Mouse (Mus musculus) cerebellum, adult (tissue): Measurements from ENCODE around the gene Dnajc5.
"Not testable (repeated sequence)": the region's sequence is repeated elsewhere in the genome, so short reads cannot be mapped to it uniquely, and the experiment has no call there.

Experiments
- ATAC-seq: cut with Nextera tagmentation; 2 replicates; pipeline ENCODE4 v1.9.2; 2017; ENCODE audit warnings: mild to moderate bottlenecking, moderate library complexity, mixed read lengths; ENCODE audit not compliant: insufficient number of reproducible peaks, low FRiP score, low TSS enrichment

Dnajc5 gene

GRCm38 (mm10) chr2:181520118-181520935 lies at the start of gene Dnajc5:
Gene Dnajc5, plus strand, starts transcription at chr2:181520485.
- ATAC-seq, result peak; percentile 98

DNA sequence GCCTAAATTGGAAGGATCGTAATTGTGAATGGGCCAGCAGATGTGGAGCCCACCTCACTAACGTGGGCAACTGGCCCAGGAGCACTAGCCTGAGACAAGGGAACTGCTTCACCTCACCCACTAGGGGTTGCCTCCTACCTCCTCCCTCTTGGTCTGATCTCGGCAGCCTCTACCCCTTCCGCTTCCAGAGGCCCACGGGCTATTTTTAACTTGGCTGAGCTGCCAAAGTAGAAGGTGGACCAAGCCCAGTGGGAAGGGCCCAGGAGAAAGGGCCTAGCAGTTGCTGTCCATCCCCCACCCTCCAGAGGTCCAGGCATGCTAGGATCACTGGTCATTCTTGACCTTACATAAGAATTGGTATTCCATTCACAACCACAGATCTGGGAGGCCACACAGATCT lies 49.0 kb upstream of the Dnajc5 start:
- ATAC-seq, result peak; percentile 26; the same call in 1 of the 2 replicates

DNA sequence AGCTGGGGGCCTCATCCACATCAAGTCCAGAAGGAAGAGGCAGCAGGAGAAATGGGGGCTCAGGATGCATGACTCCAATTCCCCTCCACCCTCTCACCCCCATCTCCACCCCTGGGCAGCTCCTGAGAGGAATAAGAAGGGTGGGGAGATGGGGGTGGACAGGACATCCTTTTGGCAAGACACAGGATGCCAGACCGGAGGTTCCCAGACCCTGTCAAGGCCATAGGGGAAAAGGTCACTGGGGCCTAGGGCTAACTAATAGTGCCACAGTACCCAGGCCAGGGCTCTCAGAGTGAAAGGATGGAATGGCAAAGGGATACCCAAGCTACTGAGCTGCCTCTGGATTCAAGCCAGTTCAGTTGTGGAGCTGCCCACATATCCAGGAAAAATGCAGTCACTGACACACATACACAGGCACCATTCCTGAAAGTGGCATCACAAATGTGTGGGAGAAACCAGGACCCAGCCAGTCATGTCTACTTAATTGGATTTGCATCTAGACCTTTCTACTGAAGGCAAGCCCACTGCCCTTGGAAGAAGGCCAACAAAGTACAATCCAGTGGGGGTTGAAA lies 47.9 kb upstream of the Dnajc5 start:
- ATAC-seq, result no peak

- ATAC-seq, result no peak
Observed at GRCm38 (mm10) chr2:181483120-181483519, 37.2 kb upstream of the Dnajc5 start.

DNA sequence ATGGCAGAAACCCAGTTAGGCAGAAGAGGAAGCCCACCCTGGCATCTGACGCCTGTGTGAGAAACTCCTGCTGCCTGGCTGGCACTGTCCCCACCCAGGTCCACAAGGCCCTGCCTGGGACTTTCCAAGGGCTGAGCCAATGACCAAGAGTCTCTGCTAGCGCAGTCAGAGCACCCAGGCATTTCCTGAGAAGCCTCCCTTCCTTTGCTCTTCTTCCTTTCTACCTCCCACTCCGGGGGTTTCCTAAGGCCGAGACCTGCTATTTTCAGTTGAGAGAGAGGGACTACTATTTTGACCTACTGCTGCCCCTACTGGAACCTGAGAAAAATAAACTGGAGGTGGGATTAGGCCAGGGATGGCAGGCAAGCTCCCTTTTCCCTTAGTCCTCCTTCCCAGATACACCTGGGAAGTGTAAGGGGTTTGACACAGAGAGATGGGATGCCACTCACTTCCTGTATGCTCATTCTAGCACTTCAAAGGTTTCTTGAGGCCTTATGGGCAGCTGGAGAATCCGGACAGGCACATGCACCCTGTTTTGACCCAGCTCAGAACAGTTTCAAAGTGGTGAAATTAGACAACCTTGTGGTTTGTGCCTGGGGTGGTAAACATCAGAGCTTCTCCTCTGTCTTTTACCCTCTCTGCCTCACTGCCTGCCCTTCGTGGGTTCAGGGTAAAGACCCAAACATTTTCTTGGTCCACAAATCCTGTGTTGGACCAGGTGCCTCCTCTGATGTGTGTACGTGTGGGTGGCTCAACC lies 36.5 kb upstream of the Dnajc5 start:
- ATAC-seq, result peak; percentile 52; the same call in 1 of the 2 replicates

GRCm38 (mm10) chr2:181484456-181485233 lies 35.6 kb upstream of the Dnajc5 start:
- no peak for ATAC-seq

DNA sequence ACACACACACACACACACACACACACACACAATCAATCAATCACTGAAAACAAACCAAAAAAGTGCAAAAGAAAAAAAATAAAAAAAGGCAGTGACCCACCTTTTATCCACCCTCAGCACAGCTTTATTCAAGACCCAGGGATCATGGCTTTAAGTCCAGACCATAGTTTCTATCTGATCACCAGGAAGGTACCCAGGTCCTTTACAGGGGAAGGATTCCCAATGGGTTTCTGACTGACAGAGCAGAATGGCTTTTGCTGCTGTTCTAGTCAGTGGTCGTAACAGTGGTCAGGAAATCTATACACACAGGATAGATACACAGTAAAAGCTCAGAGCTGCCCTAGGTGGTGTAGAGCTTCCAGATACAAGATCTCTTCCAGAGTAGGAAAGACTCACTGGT lies 34.5 kb upstream of the Dnajc5 start:
- ATAC-seq, result no peak

- no peak for ATAC-seq
Observed at GRCm38 (mm10) chr2:181487338-181488277, 32.7 kb upstream of the Dnajc5 start.

GRCm38 (mm10) chr2:181491432-181492205 lies 28.7 kb upstream of the Dnajc5 start:
- no peak for ATAC-seq

GRCm38 (mm10) chr2:181492206-181492605 lies 28.1 kb upstream of the Dnajc5 start:
- no peak for ATAC-seq

- ATAC-seq, result no peak
Observed at GRCm38 (mm10) chr2:181493156-181493927, 26.9 kb upstream of the Dnajc5 start, which contains the start of gene Abhd16b. Gene Abhd16b, plus strand, starts transcription at chr2:181493206.

DNA sequence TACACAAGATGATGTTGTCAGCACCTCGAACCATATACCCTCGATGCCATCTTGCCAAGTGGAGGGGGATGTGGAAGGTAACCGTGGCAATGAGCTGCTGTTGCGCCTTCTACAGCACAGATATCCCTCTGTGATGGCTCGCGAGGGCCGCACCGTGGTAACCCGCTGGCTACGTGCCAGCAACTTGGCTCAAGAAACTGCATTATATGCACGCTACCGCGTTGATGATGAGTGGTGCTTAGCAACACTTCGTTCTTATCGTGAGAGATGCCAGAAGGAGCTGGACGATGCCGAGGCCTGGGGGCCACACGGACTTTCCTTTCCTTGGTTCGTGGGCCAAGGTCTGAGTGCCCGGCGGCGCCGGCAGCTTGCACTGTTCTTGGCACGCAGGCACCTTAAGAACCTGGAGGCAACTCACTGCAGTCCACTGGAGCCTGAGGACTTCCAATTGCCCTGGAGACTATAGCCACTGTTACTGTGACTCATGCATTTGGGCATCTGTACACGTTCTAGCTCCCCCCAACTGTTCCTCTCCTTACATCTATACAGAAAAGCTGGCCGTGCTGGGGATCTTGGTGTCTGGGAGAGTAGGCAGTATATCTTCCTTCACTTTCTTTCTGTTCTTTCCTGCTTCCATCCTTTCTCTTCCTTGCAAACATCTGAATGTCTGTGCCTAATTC lies 25.9 kb upstream of the Dnajc5 start:
- ATAC-seq, result no peak

DNA sequence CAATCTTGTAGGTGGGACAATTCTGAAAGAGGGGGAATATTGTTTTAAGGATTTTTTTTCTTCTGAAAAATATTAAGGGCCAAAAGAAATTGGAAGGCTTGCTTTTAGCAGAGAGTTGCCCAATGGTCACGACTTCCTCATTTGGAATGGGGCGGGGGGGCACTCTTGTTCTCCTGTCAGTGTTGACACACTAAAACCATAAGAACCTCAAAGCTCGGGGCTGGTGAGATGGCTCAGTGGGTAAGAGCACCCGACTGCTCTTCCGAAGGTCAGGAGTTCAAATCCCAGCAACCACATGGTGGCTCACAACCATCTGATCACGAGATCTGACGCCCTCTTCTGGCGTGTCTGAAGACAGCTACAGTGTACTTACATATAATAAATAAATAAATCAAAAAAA lies 24.4 kb upstream of the Dnajc5 start:
- not testable (repeated sequence) for ATAC-seq

DNA sequence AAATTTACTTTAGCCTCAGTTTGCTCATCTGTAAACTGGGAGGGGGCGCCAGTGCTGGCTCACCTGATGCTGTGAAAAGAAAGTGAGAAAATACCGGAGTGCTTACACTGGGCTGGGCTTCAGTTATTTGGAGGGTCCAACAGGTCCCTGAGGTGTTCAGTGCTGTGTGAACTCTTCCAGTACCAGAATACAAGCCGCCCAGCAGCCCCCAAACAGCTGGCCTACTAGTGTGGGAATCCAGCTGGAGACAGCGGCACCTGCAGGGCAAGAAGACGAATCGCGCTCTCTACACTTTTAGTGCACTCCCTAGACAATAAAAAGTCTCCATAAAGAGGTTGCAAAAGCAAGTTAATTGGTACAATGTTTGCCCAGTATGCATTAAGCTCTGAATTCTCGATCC lies 24.0 kb upstream of the Dnajc5 start:
- ATAC-seq, result no peak

- peak; percentile 93 for ATAC-seq
Observed at GRCm38 (mm10) chr2:181496831-181497547, 23.3 kb upstream of the Dnajc5 start, which contains the start of gene Tpd52l2. Gene Tpd52l2, plus strand, starts transcription at chr2:181497142.

DNA sequence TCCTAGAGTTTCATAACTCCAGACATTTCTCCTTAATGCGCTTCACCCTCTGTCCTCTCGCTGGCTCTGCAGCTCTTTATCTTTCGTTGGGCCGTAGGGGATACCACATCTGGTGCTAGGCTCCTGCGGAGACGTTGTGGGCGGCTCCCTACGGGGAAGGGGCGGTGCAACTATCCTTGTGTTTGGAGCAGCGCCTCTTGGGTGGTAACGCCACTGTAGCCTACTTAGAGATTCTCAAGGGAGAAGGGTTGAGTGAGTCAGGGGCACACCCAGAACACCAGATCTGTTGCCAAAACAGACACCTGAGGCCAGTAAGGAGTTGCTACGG lies 22.8 kb upstream of the Dnajc5 start:
- 0 out of 2 replicates have a peak, but pooled peaks have one; percentile 13 for ATAC-seq

GRCm38 (mm10) chr2:181498644-181499043 lies 21.6 kb upstream of the Dnajc5 start:
- ATAC-seq, result no peak
